Mouse (Mus musculus) retina, postnatal 7 days (tissue): ENCODE measurements around the gene Lrmda.
"Not testable (repeated sequence)": the region's sequence is repeated elsewhere in the genome, so short reads cannot be mapped to it uniquely, and the experiment has no call there.

Experiments used
- DNase-seq: peaks from one replicate; pipeline ENCODE4 v3.0.0-alpha.2; 2012; ENCODE audit warnings: low read depth, low spot score

Gene Lrmda

DNA sequence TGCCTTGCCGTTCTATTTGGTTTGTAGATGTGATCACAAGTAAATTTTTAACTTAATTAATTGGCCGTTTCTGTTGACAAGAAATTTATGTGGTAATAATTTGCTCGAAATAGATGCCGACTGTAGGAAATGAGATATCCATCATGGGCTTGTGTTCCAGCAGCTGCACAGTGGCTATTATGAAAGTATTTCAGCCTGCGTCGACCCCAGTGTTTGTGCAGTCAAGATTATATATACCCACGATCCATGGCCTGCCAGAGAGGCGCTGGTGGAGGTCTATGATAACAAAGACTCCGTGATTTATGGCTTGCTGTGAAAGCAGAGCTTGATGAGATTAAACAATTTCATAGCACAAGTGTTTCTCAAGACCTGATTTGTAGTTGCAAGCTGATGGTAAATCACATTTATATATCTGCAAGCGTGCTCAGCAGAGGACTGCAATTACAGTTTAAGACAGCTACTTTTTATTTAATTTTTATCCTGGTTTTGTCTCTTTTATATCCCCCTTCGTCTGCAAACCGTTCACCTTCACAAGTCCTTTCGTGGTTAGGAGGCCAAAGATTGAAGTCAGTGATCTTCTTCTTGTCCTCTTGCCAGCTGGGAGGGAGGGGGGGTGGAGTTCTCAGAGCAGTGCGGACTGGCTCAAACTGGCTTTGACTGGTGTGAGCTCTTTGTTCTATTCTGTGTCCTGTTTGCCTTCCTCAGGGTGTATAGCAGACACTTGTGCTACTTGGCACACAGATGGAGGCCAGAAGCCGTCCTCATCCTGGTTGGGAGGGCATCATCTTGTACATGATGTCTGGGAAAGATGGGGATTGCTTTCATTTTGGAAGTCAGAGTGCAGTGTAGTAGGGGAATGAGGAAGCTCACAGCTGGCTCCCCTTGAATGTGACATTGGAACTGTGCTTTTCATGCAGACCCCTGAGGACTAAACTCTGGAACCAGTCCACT, 764.0 kb downstream of the Lrmda start:
- DNase-seq = no peak

- DNase-seq = no peak
These were observed 780.5 kb downstream of the Lrmda start for GRCm38 (mm10) chr14:22800020-22800419.

GRCm38 (mm10) chr14:22800871-22801636, 781.5 kb downstream of the Lrmda start:
- no peak for DNase-seq

DNA sequence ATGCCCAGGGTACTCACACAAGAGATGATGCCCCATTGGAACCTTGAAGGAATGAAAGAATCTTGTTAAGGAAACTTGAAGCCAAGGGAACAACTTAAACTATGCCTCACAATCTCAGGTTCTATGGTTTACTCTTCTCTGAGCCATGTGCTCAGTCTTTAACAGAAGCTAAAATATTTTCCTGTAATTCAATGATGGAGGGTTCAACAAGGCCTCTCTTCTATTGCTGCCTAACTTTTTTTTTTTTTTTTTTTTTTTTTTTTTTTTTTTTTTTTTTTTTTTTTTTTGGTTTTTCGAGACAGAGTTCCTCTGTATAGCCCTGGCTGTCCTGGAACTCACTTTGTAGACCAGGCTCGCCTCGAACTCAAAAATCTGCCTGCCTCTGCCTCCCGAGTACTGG, 782.2 kb downstream of the Lrmda start:
- not testable (repeated sequence) for DNase-seq

GRCm38 (mm10) chr14:22807324-22807723, 787.8 kb downstream of the Lrmda start:
- DNase-seq = no peak

- peak; percentile 61 for DNase-seq
These were observed 788.4 kb downstream of the Lrmda start for GRCm38 (mm10) chr14:22807726-22808594.

DNA sequence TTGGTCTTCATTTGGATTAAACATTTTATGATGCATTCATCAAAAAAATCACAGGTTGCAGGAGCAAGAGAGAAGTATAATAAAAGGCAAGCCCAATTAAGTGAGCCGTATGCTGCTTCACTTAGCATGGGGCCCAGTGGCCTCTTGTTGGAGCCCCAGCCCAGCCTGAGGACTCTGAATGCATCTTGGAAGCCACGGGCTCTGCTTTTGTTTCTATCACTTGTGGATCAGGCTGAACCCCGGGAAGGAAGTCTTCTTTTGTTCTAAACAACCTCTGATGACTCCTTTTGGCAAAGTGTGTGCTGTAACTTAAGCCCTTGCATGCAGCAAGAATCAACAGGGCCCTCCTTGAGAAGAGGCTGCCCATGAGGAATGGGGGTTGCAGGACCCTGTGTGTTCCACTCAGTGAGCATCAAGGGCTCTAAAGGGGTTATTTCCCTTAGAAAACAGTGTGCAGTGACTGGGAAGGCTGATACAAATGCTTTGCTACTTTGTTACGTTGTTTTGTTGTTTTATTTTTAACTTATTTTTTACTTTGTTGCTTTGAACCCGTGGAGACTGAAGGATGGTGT, 789.2 kb downstream of the Lrmda start:
- DNase-seq = no peak

DNA sequence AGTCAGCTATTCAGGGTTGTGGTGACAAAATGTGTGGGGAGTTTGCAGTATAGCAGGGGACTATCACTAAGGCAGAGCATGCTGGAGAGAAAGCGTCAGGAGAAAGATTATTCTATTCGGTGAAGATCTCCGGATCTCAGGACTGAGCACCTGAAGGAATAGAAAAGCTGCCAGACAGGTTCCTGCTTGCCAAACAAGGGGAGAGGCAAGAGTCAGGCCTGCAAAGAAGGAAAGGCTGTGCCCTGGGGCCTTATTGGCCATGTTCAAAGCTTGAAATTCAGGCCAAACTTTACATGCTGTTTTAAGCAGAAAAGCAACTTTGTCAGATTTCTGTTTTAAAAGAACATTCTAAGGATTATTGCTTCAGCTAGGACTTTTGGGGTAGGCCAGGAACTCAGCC, 789.7 kb downstream of the Lrmda start:
- no peak for DNase-seq

GRCm38 (mm10) chr14:22810531-22810930, 791.0 kb downstream of the Lrmda start:
- DNase-seq = no peak

DNA sequence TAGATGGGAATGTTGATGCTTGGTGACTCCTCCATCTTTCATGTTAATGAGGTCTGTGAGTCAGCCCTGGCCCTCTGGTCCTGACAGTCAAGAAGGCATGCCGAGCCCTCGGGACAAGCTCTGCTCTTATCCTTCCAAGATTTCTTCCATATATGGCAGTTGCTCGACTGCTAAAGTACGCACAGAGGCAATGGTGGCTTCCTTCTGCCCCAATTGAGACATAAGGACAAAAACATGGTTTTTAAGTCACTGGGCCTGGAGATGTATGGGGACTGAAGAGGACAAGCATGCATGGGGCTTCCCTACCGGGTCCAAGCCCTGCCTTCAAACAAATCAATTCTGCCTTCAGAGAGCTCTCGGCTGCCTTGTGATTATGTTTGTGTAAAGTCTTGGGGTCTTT, 793.3 kb downstream of the Lrmda start:
- DNase-seq = no peak

GRCm38 (mm10) chr14:22813389-22813788, 793.9 kb downstream of the Lrmda start:
- DNase-seq = no peak

DNA sequence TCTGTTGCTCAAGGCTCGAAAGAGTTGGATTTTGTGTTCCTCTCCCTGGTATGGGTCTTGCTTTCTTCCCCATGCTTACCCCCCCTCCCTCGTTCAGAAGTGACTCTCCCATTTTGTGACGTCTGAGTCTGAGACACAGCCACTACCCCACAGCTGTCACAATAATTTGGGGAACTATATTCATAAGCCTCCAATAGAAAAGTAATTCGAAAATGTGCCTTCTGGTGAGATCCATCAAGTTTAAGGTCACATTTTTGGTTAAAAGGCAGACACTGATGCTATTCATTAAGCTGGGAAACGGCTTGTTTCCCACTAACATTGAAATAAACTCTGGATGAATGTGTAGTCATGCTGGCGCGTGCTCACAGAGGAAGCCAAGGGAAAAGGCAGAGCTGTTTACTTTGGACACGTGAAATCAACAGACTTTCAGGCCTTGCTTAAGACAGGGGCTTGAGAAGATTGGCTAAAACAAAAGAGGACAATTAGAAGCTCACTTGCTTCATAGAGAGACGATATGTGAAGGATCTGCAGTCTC, 795.4 kb downstream of the Lrmda start:
- DNase-seq = no peak

- DNase-seq = no peak
These were observed 798.1 kb downstream of the Lrmda start for GRCm38 (mm10) chr14:22817346-22818201.

DNA sequence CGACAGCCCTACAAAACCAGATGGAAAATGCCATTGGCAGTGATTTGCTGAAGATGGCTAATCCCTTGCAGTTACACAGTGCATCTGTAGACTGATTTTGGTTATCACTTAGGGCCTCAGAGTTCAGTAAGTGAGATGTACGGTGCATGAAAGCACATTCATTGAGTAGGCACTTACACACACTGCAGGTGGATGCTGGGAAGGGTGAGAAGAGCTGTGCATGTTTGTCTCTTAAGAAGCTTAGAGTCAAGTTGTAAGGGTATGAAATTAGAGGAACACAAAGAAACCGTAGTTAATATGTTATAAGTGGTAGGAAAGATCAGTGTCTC, 798.7 kb downstream of the Lrmda start:
- no peak for DNase-seq

DNA sequence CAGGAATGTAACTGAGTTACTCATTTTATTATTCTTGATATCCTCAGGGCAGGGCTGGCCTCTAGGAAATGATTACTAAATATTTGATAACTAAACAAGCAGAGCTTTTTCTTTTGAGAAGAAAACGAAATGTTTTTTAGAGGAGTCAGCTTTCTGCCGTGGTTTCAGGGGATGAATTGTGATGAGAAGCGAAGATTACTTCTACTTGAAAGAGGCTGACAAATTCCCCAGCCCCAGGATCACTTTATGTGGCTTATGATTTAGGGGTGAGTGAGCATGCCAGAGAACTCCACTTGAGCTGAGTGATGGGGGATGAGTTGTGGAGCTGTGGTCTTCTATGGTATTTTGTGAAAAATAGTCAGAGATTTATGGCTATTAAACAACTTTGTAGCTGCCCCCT, 803.4 kb downstream of the Lrmda start:
- DNase-seq = no peak

GRCm38 (mm10) chr14:22826825-22827224, 807.3 kb downstream of the Lrmda start:
- DNase-seq = no peak

GRCm38 (mm10) chr14:22837058-22837457, 817.5 kb downstream of the Lrmda start:
- no peak for DNase-seq

- DNase-seq = no peak
These were observed 821.6 kb downstream of the Lrmda start for GRCm38 (mm10) chr14:22841136-22841535.

DNA sequence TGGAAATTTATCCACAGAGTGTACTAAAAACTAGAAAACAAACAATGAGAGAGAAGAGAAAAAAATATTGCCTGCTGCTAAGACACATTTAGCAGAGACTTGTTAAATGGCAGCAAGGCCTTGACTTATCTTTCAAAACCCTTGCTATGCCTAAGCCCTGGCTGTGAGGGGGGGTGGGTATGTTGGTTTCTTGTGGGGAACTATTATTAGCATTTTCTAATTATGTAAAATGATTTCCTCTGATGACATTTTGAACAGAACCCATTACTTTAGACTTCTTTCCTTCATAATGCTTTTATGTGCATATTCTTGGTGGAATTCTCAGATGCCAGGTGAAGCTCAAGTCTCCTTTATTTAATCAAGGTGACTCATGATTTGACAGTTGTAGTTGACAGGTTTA, 824.5 kb downstream of the Lrmda start:
- DNase-seq = no peak

GRCm38 (mm10) chr14:22845401-22845800, 825.9 kb downstream of the Lrmda start:
- no peak for DNase-seq
